Mouse (Mus musculus) ovary, postnatal 14 days (tissue): ENCODE measurements around the gene Cd200r4.
"Not testable (repeated sequence)": the region's sequence is repeated elsewhere in the genome, so short reads cannot be mapped to it uniquely, and the experiment has no call there.

ENCODE experiments used
- DNase-seq: peaks from one replicate; pipeline ENCODE4 v3.0.0; 2022; ENCODE audit warnings: low spot score

The Cd200r4 gene

DNA sequence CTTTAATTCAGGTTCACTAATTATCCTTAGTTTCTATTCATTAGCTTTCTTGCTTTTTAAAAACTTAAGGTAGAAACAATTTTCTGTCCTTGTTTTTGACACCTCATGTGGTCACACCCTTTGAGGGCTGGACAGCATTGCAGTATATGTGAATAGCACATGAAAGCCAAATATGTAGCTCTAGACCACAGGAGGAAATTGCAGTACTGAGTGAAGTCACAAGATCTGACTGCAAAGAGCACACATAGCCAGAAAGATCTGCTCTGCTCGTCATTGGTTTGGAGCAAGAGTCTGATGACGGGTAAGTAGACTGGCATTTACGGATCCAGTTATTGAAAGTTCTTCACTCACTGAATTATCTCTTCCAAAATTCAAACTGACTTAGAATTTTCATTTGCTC is at the start of gene Cd200r4:
Cd200r4 (plus strand) TSS at position 190 of the 400 bp plus-strand sequence.
- DNase-seq: no peak

DNA sequence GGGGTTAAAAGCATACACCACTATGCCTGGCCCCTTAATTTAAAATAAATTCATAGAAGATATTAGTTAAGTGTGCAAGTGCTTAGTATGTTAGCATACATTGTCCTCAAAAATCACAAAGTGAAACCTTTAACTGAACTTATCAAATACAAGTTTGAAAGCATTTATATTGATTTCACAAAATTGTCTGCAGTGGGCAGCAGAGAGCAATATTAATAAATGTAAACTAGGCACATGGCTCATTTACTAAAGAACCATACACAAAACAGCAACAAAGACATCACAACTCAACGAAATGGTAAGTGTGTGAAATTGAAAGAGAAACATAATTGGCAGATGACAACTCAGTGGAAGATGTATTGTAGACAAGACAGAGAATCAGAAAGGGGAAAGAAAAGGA is 49.7 kb upstream of the Cd200r4 start:
- DNase-seq: no peak

GRCm38 (mm10) chr16:44765555-44766319 is 45.8 kb upstream of the Cd200r4 start, which contains the start of gene Cd200r1:
Gene Cd200r1, plus strand, starts transcription at chr16:44765736.
- no peak for DNase-seq

- DNase-seq: no peak
These were observed 45.1 kb upstream of the Cd200r4 start for GRCm38 (mm10) chr16:44766320-44766892.

GRCm38 (mm10) chr16:44767506-44767905 is 44.0 kb upstream of the Cd200r4 start:
- DNase-seq: no peak

DNA sequence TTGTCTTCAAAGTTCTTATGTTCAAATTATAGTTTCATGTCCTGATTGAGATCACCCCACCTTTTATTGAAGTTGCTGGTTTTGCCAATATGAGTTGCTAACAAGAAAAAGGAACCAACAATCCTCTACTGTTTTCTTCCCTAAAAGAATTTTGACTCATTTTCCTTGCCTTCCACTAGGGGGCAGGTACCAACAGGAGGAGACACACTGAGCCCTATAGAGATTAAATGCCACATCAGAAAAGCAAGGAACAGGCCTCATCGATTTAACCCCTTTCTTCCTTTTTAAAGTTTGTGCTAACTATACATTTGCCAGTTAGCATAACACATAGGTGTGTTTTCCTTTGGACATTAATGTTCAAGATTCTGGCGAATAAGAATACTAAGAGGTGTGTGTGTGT is 43.6 kb upstream of the Cd200r4 start:
- no peak for DNase-seq

DNA sequence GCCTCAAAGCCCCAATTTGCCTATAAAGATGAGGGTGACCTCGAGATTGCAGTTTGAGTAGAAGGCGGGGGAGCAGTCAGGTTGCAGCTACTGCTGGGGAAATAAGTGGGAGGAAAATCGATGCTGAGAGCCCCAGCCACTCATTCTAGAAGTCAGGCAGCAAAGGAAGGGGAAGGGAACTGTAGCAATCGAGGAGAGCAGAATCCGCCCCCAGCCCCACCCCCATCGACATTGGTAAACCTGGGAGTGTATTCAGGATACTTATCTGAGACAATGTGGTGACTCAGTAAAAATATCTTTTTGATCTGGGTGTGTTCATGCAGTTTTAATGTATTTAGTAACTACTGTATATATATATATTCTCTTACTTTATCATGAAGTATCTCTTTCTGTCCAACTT is 39.0 kb upstream of the Cd200r4 start:
- DNase-seq: no peak

- no peak for DNase-seq
These were observed 37.9 kb upstream of the Cd200r4 start for GRCm38 (mm10) chr16:44773673-44774072.

- no peak for DNase-seq
These were observed 37.3 kb upstream of the Cd200r4 start for GRCm38 (mm10) chr16:44774201-44774600.

DNA sequence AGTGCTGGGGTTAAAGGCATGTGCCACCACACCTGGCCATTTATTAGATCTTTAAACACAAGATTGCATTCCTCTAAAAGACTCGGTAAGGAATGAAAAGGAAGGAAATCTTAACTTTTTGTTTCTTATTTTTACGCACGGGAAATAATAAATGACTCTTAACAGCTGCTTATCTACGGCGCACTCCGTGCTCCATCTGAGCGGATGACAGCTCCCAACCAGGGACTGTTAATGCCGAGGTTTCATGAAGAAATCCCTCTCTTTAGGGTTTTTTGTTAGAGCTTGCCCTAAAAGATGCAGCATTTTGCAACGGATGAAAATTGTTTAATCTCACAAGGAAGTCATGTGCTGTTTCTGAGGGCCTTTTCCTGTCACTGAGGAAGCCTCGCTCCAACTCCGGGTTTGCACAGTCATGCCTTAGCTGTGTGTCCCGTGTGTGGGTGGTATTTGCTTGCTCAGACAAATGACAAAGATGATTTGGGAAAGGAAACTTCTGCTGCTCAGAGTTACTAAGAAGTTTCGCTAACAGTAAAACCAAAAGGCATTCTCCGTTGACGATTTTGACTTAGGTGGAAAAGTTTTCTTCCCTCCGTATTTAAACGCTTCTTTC is 32.9 kb upstream of the Cd200r4 start:
- DNase-seq: no peak

- no peak for DNase-seq
These were observed 32.0 kb upstream of the Cd200r4 start for GRCm38 (mm10) chr16:44779494-44779893.

- no peak for DNase-seq
These were observed 30.8 kb upstream of the Cd200r4 start for GRCm38 (mm10) chr16:44780751-44781150.

- no peak for DNase-seq
These were observed 24.6 kb upstream of the Cd200r4 start for GRCm38 (mm10) chr16:44786934-44787333.

DNA sequence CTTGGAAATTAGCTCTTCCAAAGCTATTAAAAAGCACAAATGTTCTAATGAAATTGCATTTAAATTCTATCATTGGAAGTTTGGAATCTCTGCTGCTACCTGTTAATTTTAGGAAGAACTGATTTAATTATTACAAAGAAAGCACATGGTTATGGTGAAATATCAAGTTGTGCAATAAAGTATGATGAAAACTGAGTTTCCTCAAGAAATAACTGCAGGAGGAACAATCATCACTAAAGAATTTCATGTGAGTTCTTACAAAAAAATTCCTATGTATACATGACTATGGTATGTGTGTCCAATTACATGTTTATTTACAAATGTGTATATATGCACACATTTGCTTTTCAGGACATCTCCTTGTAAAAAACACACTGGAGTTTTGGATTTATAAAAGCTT is 17.1 kb upstream of the Cd200r4 start:
- DNase-seq: no peak

- no peak for DNase-seq
These were observed 5.6 kb upstream of the Cd200r4 start for GRCm38 (mm10) chr16:44805976-44806375.

DNA sequence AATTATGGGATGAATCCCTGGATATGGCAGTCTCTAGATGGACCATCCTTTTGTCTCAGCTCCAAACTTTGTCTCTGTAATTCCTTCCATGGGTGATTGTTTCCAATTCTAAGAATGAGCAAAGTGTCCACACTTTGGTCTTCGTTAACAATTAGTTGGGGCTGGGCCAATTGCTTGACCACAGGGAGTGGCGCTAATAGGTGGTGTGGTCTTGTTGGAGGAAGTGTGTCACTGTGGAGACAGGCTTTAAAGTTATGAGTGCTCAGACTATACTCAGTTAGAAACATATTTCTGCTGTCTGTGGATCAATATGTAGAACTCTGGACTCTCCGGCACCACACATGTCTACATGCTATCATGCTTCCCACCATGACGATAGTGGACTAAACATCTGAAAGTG is 1.3 kb upstream of the Cd200r4 start:
- not testable (repeated sequence) for DNase-seq

GRCm38 (mm10) chr16:44812468-44813065 is 1.0 kb downstream of the Cd200r4 start:
- no peak for DNase-seq

GRCm38 (mm10) chr16:44818010-44818409 is 6.5 kb downstream of the Cd200r4 start:
- no peak for DNase-seq

DNA sequence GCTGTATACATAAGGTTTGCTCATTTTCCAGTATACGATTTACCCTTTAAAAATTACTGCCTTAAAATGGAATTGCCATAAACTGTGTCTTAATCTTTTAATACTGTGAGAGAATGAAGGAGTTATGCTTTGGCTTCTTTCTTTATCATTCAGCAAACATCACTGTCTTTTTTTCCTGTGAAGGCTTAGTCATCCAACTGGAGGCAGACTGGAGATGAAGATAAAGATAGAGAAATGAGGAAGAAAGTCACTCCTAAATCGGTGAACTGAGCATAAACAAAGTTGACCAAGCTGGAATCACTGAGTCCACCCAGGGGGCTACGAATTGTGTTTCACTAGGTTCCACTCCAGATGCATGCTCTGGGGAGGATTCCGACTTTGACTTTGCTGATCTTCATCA is 9.0 kb downstream of the Cd200r4 start:
- DNase-seq: no peak

DNA sequence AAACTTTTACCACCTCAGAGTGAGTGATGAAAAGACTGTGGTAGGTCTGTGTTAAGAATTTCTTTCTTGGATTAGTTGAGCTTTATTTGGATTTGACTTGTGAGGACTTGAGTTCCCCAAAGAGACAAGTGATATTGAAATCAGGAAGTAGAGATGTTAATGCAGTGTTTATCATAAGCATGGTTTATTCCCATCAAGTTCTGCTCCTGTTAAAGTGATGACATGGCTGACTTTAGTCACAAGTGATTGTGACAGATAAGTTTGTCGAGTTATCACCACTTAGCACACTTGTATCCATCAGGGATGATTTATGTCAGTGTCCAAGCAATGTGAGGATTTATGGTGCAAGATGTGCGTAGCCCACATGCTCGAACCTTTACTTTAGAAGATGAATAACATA is 20.8 kb downstream of the Cd200r4 start:
- no peak for DNase-seq

DNA sequence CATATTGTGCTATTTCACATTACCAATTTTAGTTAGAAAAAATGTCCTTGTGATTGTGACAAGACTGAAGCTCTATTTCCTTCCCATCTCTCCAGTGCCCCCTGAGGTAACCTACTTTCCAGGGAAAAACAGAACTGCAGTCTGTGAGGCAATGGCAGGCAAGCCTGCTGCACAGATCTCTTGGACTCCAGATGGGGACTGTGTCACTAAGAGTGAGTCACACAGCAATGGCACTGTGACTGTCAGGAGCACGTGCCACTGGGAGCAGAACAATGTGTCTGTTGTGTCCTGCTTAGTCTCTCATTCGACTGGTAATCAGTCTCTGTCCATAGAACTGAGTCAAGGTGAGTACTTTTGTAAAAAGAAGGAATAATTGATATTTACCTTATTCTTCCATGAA is 21.7 kb downstream of the Cd200r4 start:
- DNase-seq: not testable (repeated sequence)

DNA sequence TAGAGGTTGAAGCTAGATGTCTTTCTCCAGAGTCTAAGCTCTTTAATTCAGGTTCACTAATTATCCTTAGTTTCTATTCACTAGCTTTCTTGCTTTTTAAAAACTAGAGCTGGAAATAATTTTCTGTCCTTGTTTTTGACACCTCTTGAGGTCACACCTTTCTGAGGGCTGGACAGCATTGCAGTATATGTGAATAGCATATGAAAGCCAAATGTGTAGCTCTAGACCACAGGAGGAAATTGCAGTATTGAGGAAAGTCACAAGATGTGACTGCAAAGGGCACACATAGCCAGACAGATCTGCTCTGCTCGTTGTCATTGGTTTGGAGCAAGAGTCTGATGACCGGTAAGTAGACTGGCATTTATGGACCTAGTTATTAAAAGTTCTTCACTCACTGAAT is 55.3 kb downstream of the Cd200r4 start, which contains the start of gene Cd200r2:
Cd200r2 (plus strand) TSS at position 301 of the 400 bp plus-strand sequence.
- no peak for DNase-seq

DNA sequence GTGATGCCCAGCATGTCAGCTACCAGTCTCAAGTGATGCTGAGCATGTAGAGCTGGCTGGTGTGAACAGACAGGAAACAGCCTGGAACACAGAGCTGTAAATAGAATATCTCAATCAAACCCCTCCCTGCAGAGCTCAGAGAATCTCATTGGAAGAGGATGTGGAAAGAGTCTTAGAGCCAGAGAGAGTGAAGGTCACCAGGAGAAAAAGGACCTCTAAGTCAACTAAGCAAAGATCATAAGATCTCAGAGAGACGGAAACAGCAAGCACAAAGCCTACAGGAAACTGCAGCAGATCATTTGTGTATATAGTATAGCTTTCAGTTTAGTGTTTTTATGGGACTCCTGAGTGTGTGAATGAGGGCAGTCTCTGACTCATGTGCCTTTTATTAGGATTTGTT is 63.6 kb downstream of the Cd200r4 start:
- no peak for DNase-seq
